Mouse (Mus musculus): Measurements from ENCODE around the gene Tstd3. TPM values are rescaled to one million over a fixed set of nuclear protein-coding genes. Genes with fewer than 3 reads are reported as not detected.
"Not testable (repeated sequence)": the region's sequence is repeated elsewhere in the genome, so short reads cannot be mapped to it uniquely, and the experiment has no call there.

Gene Tstd3
- polyA plus RNA-seq, 1 experiment from 2014 or later = 14.3 TPM

- Histone ChIP-seq H3K27me3 (replicated peaks; ENCODE audit: control insufficient read depth, insufficient read depth, low read length) (no peaks in the 10 kb centered on the region), H3K27ac (ENCODE audit: low read depth) (no peak overlapping the region), H3K9me3 (ENCODE audit: control insufficient read depth, low read length) (no peaks in the 10 kb centered on the region), H3K9ac (ENCODE audit: low read length) (no peak overlapping the region), H3K36me3 (ENCODE audit: control insufficient read depth, insufficient read depth, low read length) (no peaks in the 10 kb centered on the region), H3K4me1 (replicated peaks; ENCODE audit: control insufficient read depth, insufficient read depth, low read length) (no peaks in the 10 kb centered on the region), H3K4me2 (ENCODE audit: low read length) (no peak overlapping the region), H3K4me3 (ENCODE audit: low read depth, low read length) (no peak overlapping the region)
- ATAC-seq (replicated peaks; ENCODE audit: low FRiP score, low TSS enrichment, low read depth) = no peak
- no peak for DNase-seq (ENCODE audit: low spot score)
- WGBS = 70% methylated on average over 4 of the region's 4 CpGs
Observed at GRCm38 (mm10) chr4:21763827-21764226, 3.2 kb downstream of the Tstd3 start.

GRCm38 (mm10) chr4:21761416-21762160, 5.4 kb downstream of the Tstd3 start:
- H3K4me3 ChIP-seq (ENCODE audit: low read depth, low read length) = no peak overlapping the region
- H3K36me3 ChIP-seq (ENCODE audit: control insufficient read depth, insufficient read depth, low read length) = peaks cover 6% of the 10 kb centered on the region; the same call in 1 of the 2 replicates
- ATAC-seq (replicated peaks; ENCODE audit: low FRiP score, low TSS enrichment, low read depth) (no peak), DNase-seq (ENCODE audit: low spot score) (no peak)
- no peaks in the 10 kb centered on the region for H3K4me1 ChIP-seq (replicated peaks; ENCODE audit: control insufficient read depth, insufficient read depth, low read length)
- 61% methylated on average over 9 of the region's 9 CpGs for WGBS
- no peak overlapping the region for H3K27ac ChIP-seq (ENCODE audit: low read depth)
- H3K9me3 ChIP-seq (ENCODE audit: control insufficient read depth, low read length) = no peaks in the 10 kb centered on the region
- no peak overlapping the region for H3K9ac ChIP-seq (ENCODE audit: low read length)
- no peaks in the 10 kb centered on the region for H3K27me3 ChIP-seq (replicated peaks; ENCODE audit: control insufficient read depth, insufficient read depth, low read length)
- no peak overlapping the region for H3K4me2 ChIP-seq (ENCODE audit: low read length)

- no peak overlapping the region for H3K27ac ChIP-seq (ENCODE audit: low read depth)
- DNase-seq (ENCODE audit: low spot score) (no peak), ATAC-seq (replicated peaks; ENCODE audit: low FRiP score, low TSS enrichment, low read depth) (no peak)
- no peaks in the 10 kb centered on the region for H3K9me3 ChIP-seq (ENCODE audit: control insufficient read depth, low read length)
- 63% methylated on average over 1 of the region's 1 CpGs for WGBS
- H3K4me3 ChIP-seq (ENCODE audit: low read depth, low read length) = no peak overlapping the region
- H3K4me1 ChIP-seq (replicated peaks; ENCODE audit: control insufficient read depth, insufficient read depth, low read length) = no peaks in the 10 kb centered on the region
- peaks cover 6% of the 10 kb centered on the region; the same call in 1 of the 2 replicates for H3K36me3 ChIP-seq (ENCODE audit: control insufficient read depth, insufficient read depth, low read length)
- H3K4me2 ChIP-seq (ENCODE audit: low read length) = no peak overlapping the region
- H3K9ac ChIP-seq (ENCODE audit: low read length) = no peak overlapping the region
- H3K27me3 ChIP-seq (replicated peaks; ENCODE audit: control insufficient read depth, insufficient read depth, low read length) = no peaks in the 10 kb centered on the region
Observed at GRCm38 (mm10) chr4:21758860-21759259, 8.2 kb downstream of the Tstd3 start.

- no peak for DNase-seq (ENCODE audit: low spot score)
- no peak overlapping the region for H3K27ac ChIP-seq (ENCODE audit: low read depth)
- H3K9ac ChIP-seq (ENCODE audit: low read length) = no peak overlapping the region
- ATAC-seq (replicated peaks; ENCODE audit: low FRiP score, low TSS enrichment, low read depth) = no peak
- WGBS = 74% methylated on average over 4 of the region's 4 CpGs
- no peaks in the 10 kb centered on the region for H3K9me3 ChIP-seq (ENCODE audit: control insufficient read depth, low read length)
- no peaks in the 10 kb centered on the region for H3K4me1 ChIP-seq (replicated peaks; ENCODE audit: control insufficient read depth, insufficient read depth, low read length)
- H3K27me3 ChIP-seq (replicated peaks; ENCODE audit: control insufficient read depth, insufficient read depth, low read length) = no peaks in the 10 kb centered on the region
- no peak overlapping the region for H3K4me3 ChIP-seq (ENCODE audit: low read depth, low read length)
- H3K36me3 ChIP-seq (ENCODE audit: control insufficient read depth, insufficient read depth, low read length) = peaks cover 6% of the 10 kb centered on the region; the same call in 1 of the 2 replicates
- H3K4me2 ChIP-seq (ENCODE audit: low read length) = no peak overlapping the region
Observed at GRCm38 (mm10) chr4:21755123-21755789, 11.8 kb downstream of the Tstd3 start.

DNA sequence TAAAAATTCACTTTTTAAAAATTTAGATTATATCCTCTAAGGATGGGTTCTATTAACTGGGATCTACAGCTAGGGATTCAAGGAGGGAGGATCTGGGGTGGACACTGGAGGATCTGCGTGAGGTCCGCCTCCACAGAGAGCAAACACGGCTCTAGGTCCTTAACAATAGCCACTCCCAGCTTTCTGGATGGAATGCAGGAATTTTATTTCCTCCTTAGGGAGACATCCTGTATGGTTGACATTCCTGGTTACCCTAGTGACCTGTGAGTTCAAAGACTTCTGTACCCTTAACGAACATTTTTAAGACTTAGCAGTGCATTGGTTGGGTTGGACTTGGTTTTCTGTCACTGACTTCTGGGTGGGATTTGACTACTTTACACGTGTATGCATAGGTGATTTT, 21.3 kb downstream of the Tstd3 start:
- Histone ChIP-seq H3K4me1 (replicated peaks; ENCODE audit: control insufficient read depth, insufficient read depth, low read length) (no peaks in the 10 kb centered on the region), H3K4me3 (ENCODE audit: low read depth, low read length) (no peak overlapping the region), H3K27me3 (replicated peaks; ENCODE audit: control insufficient read depth, insufficient read depth, low read length) (no peaks in the 10 kb centered on the region), H3K27ac (ENCODE audit: low read depth) (no peak overlapping the region), H3K36me3 (ENCODE audit: control insufficient read depth, insufficient read depth, low read length) (peaks cover 18% of the 10 kb centered on the region), H3K9ac (ENCODE audit: low read length) (no peak overlapping the region), H3K9me3 (ENCODE audit: control insufficient read depth, low read length) (no peaks in the 10 kb centered on the region), H3K4me2 (ENCODE audit: low read length) (no peak overlapping the region)
- no peak for DNase-seq (ENCODE audit: low spot score)
- 66% methylated on average over 5 of the region's 5 CpGs for WGBS
- ATAC-seq (replicated peaks; ENCODE audit: low FRiP score, low TSS enrichment, low read depth) = no peak

- H3K9me3 ChIP-seq (ENCODE audit: control insufficient read depth, low read length); DNase-seq (ENCODE audit: low spot score); ATAC-seq (replicated peaks; ENCODE audit: low FRiP score, low TSS enrichment, low read depth); H3K27me3 ChIP-seq (replicated peaks; ENCODE audit: control insufficient read depth, insufficient read depth, low read length); H3K4me2 ChIP-seq (ENCODE audit: low read length); H3K27ac ChIP-seq (ENCODE audit: low read depth); H3K9ac ChIP-seq (ENCODE audit: low read length); H3K4me3 ChIP-seq (ENCODE audit: low read depth, low read length); H3K4me1 ChIP-seq (replicated peaks; ENCODE audit: control insufficient read depth, insufficient read depth, low read length): not testable (repeated sequence)
- peaks cover 18% of the 10 kb centered on the region for H3K36me3 ChIP-seq (ENCODE audit: control insufficient read depth, insufficient read depth, low read length)
- WGBS = 97% methylated on average over 8 of the region's 8 CpGs
Observed at GRCm38 (mm10) chr4:21744142-21744541, 22.9 kb downstream of the Tstd3 start.

GRCm38 (mm10) chr4:21739169-21739568, 27.8 kb downstream of the Tstd3 start:
- WGBS = 82% methylated on average over 4 of the region's 4 CpGs
- ATAC-seq (replicated peaks; ENCODE audit: low FRiP score, low TSS enrichment, low read depth) = no peak

GRCm38 (mm10) chr4:21727615-21728165, 39.3 kb downstream of the Tstd3 start, which contains the start of gene Ccnc:
Gene Ccnc (plus strand): TSS chr4:21727701.
- Histone ChIP-seq H3K4me1 (replicated peaks; ENCODE audit: control insufficient read depth, insufficient read depth, low read length) (peaks cover 6% of the 10 kb centered on the region), H3K4me2 (ENCODE audit: low read length) (peak within 1 kb of the TSS; percentile 82), H3K27me3 (replicated peaks; ENCODE audit: control insufficient read depth, insufficient read depth, low read length) (no peaks in the 10 kb centered on the region), H3K9ac (ENCODE audit: low read length) (peak within 1 kb of the TSS; percentile 81), H3K36me3 (ENCODE audit: control insufficient read depth, insufficient read depth, low read length) (peaks cover 1% of the 10 kb centered on the region), H3K9me3 (ENCODE audit: control insufficient read depth, low read length) (no peaks in the 10 kb centered on the region), H3K4me3 (ENCODE audit: low read depth, low read length) (peak within 1 kb of the TSS; percentile 87), H3K27ac (ENCODE audit: low read depth) (peak within 1 kb of the TSS; percentile 78)
- peak; percentile 93 for DNase-seq (ENCODE audit: low spot score)
- peak; percentile 98 for ATAC-seq (replicated peaks; ENCODE audit: low FRiP score, low TSS enrichment, low read depth)
- WGBS = under 1% methylated on average over 37 of the region's 37 CpGs

More at GRCm38 (mm10) chr4:21739169-21739568, 27.8 kb downstream of the Tstd3 start:
- DNase-seq (ENCODE audit: low spot score) = no peak
- no peak overlapping the region for H3K4me2 ChIP-seq (ENCODE audit: low read length)
- H3K9me3 ChIP-seq (ENCODE audit: control insufficient read depth, low read length) = no peaks in the 10 kb centered on the region
- H3K4me3 ChIP-seq (ENCODE audit: low read depth, low read length) = no peak overlapping the region
- H3K36me3 ChIP-seq (ENCODE audit: control insufficient read depth, insufficient read depth, low read length) = peaks cover 21% of the 10 kb centered on the region
- H3K4me1 ChIP-seq (replicated peaks; ENCODE audit: control insufficient read depth, insufficient read depth, low read length) = no peaks in the 10 kb centered on the region
- no peak overlapping the region for H3K27ac ChIP-seq (ENCODE audit: low read depth)
- no peak overlapping the region for H3K9ac ChIP-seq (ENCODE audit: low read length)
- no peaks in the 10 kb centered on the region for H3K27me3 ChIP-seq (replicated peaks; ENCODE audit: control insufficient read depth, insufficient read depth, low read length)
